Mouse (Mus musculus) lung, embryonic 16.5 days (tissue): ENCODE measurements around the gene Spn. TPM values are rescaled to one million over a fixed set of nuclear protein-coding genes. Genes with fewer than 3 reads are reported as not detected.
A peak's percentile ranks its signal among the peaks of the same experiment; 100 is the strongest.

Experiments used
- ATAC-seq: fragments of 200-750 bp; cut with Nextera tagmentation; 2 replicates; pipeline ENCODE4 v1.8.0; 2017; ENCODE audit warnings: low read depth, mild to moderate bottlenecking, moderate library complexity
- H3K27ac ChIP-seq: fragments of 300-500 bp; sonication (generic); 2 replicates; pipeline ENCODE4 v1.5.1; 2014; ENCODE audit warnings: mild to moderate bottlenecking, control low read depth, low read length
- H3K27me3 ChIP-seq: fragments of 300-500 bp; sonication (generic); 2 replicates; pipeline ENCODE4 v1.6.1; 2014; ENCODE audit warnings: low read depth, low read length, mixed read lengths; ENCODE audit not compliant: control insufficient read depth, insufficient read depth
- H3K36me3 ChIP-seq: fragments of 300-500 bp; sonication (generic); 2 replicates; pipeline ENCODE4 v1.6.1; 2014; ENCODE audit warnings: low read length; ENCODE audit not compliant: control insufficient read depth, insufficient read depth
- H3K4me1 ChIP-seq: fragments of 300-500 bp; sonication (generic); replicated peaks from 2 replicates; pipeline ENCODE4 v1.6.1; 2014; ENCODE audit warnings: low read length, mixed read lengths; ENCODE audit not compliant: control insufficient read depth, insufficient read depth
- H3K4me2 ChIP-seq: fragments of 300-500 bp; sonication (generic); 2 replicates; pipeline ENCODE4 v1.6.1; 2014; ENCODE audit warnings: low read depth, low read length, control low read depth
- H3K4me3 ChIP-seq: fragments of 300-500 bp; sonication (generic); 2 replicates; pipeline ENCODE4 v1.5.1; 2014; ENCODE audit warnings: mild to moderate bottlenecking, low read length, control low read depth
- H3K9ac ChIP-seq: fragments of 300-500 bp; sonication (generic); 2 replicates; pipeline ENCODE4 v1.6.1; 2014; ENCODE audit warnings: low read length, control low read depth
- H3K9me3 ChIP-seq: fragments of 300-500 bp; sonication (generic); 2 replicates; pipeline ENCODE4 v1.6.1; 2016; ENCODE audit warnings: low read length; ENCODE audit not compliant: control insufficient read depth
- WGBS: fragments of 180-500 bp; shearing (Covaris S2); extraction: QIAGEN DNeasy Blood & Tissue Kit; methylation state at CpG from one replicate; pipeline ENCODE4 v1.1.7; 2014; 5-methylcytosine and 5-hydroxymethylcytosine counted together
- polyA plus RNA-seq: library from polyadenylated mRNA; unstranded; fragments of >200 nt; fragmentation: Nextera tagmentation; extraction: Ambion mirVana; gene quantifications from 2 replicates; pipeline ENCODE4 v1.2.1, GENCODE M21; 2015

Gene Spn
- polyA plus RNA-seq, 1 experiment from 2014 or later: 0.44 TPM

- ATAC-seq: no peak
- Histone ChIP-seq H3K27ac (no peak overlapping the region), H3K4me1 (peaks cover 8% of the 10 kb centered on the region), H3K27me3 (no peaks in the 10 kb centered on the region), H3K9me3 (no peaks in the 10 kb centered on the region), H3K9ac (peak overlapping the region; percentile 26; the same call in 1 of the 2 replicates), H3K4me3 (no peak overlapping the region), H3K4me2 (no peak overlapping the region), H3K36me3 (no peaks in the 10 kb centered on the region)
- WGBS: 39% methylated on average over 12 of the region's 12 CpGs
These were observed 23.9 kb downstream of the Spn start for GRCm38 (mm10) chr7:127113614-127114259.

- H3K27me3 ChIP-seq: no peaks in the 10 kb centered on the region
- ATAC-seq: no peak
- H3K9me3 ChIP-seq: no peaks in the 10 kb centered on the region
- H3K9ac ChIP-seq: no peak overlapping the region
- H3K4me1 ChIP-seq: peaks cover 8% of the 10 kb centered on the region
- H3K27ac ChIP-seq: no peak overlapping the region
- no peaks in the 10 kb centered on the region for H3K36me3 ChIP-seq
- H3K4me3 ChIP-seq: no peak overlapping the region
- WGBS: 24% methylated on average over 9 of the region's 9 CpGs
- H3K4me2 ChIP-seq: no peak overlapping the region
These were observed 24.6 kb downstream of the Spn start for GRCm38 (mm10) chr7:127112921-127113597.

- H3K4me3 ChIP-seq: no peak overlapping the region
- no peaks in the 10 kb centered on the region for H3K27me3 ChIP-seq
- WGBS: 59% methylated on average over 12 of the region's 12 CpGs
- no peak for ATAC-seq
- H3K36me3 ChIP-seq: no peaks in the 10 kb centered on the region
- H3K4me2 ChIP-seq: no peak overlapping the region
- H3K4me1 ChIP-seq: peaks cover 8% of the 10 kb centered on the region
- H3K9ac ChIP-seq: no peak overlapping the region
- H3K27ac ChIP-seq: no peak overlapping the region
- no peaks in the 10 kb centered on the region for H3K9me3 ChIP-seq
These were observed 25.3 kb downstream of the Spn start for GRCm38 (mm10) chr7:127112251-127112841.

- Histone ChIP-seq H3K4me2 (no peak overlapping the region), H3K4me1 (peaks cover 8% of the 10 kb centered on the region), H3K27ac (no peak overlapping the region), H3K9ac (no peak overlapping the region), H3K9me3 (no peaks in the 10 kb centered on the region), H3K27me3 (no peaks in the 10 kb centered on the region), H3K4me3 (no peak overlapping the region), H3K36me3 (no peaks in the 10 kb centered on the region)
- ATAC-seq: 0 out of 2 replicates have a peak, but pooled peaks have one; percentile 18
- WGBS: 32% methylated on average over 6 of the region's 6 CpGs
These were observed 26.2 kb downstream of the Spn start for GRCm38 (mm10) chr7:127111461-127111860.

GRCm38 (mm10) chr7:127110239-127111007 lies 27.2 kb downstream of the Spn start:
- H3K4me2 ChIP-seq: no peak overlapping the region
- ATAC-seq: peak; percentile 74; the same call in 1 of the 2 replicates
- 31% methylated on average over 18 of the region's 18 CpGs for WGBS

GRCm38 (mm10) chr7:127105551-127105950 lies 32.1 kb downstream of the Spn start:
- Histone ChIP-seq H3K9ac (no peak overlapping the region), H3K36me3 (no peaks in the 10 kb centered on the region), H3K4me3 (no peak overlapping the region), H3K27ac (no peak overlapping the region), H3K9me3 (no peaks in the 10 kb centered on the region), H3K4me2 (no peak overlapping the region), H3K27me3 (no peaks in the 10 kb centered on the region), H3K4me1 (peaks cover 6% of the 10 kb centered on the region; the same call in 1 of the 2 replicates)
- no peak for ATAC-seq
- WGBS: 74% methylated on average over 7 of the region's 7 CpGs

More at GRCm38 (mm10) chr7:127110239-127111007, 27.2 kb downstream of the Spn start:
- Histone ChIP-seq H3K9ac (no peak overlapping the region), H3K4me1 (peaks cover 8% of the 10 kb centered on the region), H3K27ac (no peak overlapping the region), H3K9me3 (no peaks in the 10 kb centered on the region), H3K36me3 (no peaks in the 10 kb centered on the region), H3K4me3 (no peak overlapping the region), H3K27me3 (no peaks in the 10 kb centered on the region)

- peak; percentile 76 for ATAC-seq
- Histone ChIP-seq H3K4me1 (peaks cover 6% of the 10 kb centered on the region; the same call in 1 of the 2 replicates), H3K9me3 (no peaks in the 10 kb centered on the region), H3K9ac (peak overlapping the region; percentile 66), H3K27ac (no peak overlapping the region), H3K36me3 (no peaks in the 10 kb centered on the region), H3K4me2 (peak overlapping the region; percentile 72), H3K4me3 (peak overlapping the region; percentile 46), H3K27me3 (no peaks in the 10 kb centered on the region)
- 13% methylated on average over 17 of the region's 17 CpGs for WGBS
These were observed 32.9 kb downstream of the Spn start for GRCm38 (mm10) chr7:127104560-127105332.

GRCm38 (mm10) chr7:127103960-127104359 lies 33.7 kb downstream of the Spn start:
- H3K4me1 ChIP-seq: peaks cover 6% of the 10 kb centered on the region; the same call in 1 of the 2 replicates
- H3K4me2 ChIP-seq: no peak overlapping the region
- no peak overlapping the region for H3K27ac ChIP-seq
- H3K4me3 ChIP-seq: no peak overlapping the region
- H3K36me3 ChIP-seq: no peaks in the 10 kb centered on the region
- H3K9ac ChIP-seq: no peak overlapping the region
- H3K27me3 ChIP-seq: no peaks in the 10 kb centered on the region
- WGBS: 65% methylated on average over 6 of the region's 6 CpGs
- peak; percentile 37 for ATAC-seq
- no peaks in the 10 kb centered on the region for H3K9me3 ChIP-seq
